Mouse (Mus musculus): ENCODE measurements around the gene Dlk2. TPM values are rescaled to one million over a fixed set of nuclear protein-coding genes. Genes with fewer than 3 reads are reported as not detected.

The Dlk2 gene
- polyA plus RNA-seq, 1 experiment from 2014 or later = 0.77 TPM

DNA sequence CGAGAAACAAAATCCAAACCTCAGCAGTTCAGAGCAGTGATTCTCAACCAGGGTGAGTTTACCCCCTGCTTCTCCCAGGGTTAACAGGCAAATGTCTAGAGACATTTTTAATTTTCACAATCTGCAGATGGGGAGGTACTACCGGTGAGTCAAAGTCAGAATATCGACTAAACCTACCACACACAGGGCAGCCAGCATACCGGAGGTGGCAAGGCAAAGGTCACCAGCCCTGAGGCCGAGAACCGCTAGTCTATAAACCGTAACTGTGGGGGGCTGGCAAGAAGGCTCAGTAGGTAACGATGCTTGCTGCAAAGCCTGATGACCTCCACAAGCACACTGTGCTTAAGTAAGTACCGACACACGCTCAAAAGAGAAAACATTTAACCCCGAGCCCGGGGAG is 31.7 kb upstream of the Dlk2 start:
- DNase-seq (ENCODE audit: low spot score) = no peak
- Histone ChIP-seq H3K4me3 (no peak overlapping the region), H3K9me3 (no peaks in the 10 kb centered on the region), H3K36me3 (peaks cover 92% of the 10 kb centered on the region), H3K27ac (no peak overlapping the region), H3K4me1 (peaks cover 46% of the 10 kb centered on the region), H3K27me3 (ENCODE audit: insufficient read depth, poor library complexity, severe bottlenecking) (no peaks in the 10 kb centered on the region)
- WGBS = 87% methylated on average over 12 of the region's 12 CpGs

DNA sequence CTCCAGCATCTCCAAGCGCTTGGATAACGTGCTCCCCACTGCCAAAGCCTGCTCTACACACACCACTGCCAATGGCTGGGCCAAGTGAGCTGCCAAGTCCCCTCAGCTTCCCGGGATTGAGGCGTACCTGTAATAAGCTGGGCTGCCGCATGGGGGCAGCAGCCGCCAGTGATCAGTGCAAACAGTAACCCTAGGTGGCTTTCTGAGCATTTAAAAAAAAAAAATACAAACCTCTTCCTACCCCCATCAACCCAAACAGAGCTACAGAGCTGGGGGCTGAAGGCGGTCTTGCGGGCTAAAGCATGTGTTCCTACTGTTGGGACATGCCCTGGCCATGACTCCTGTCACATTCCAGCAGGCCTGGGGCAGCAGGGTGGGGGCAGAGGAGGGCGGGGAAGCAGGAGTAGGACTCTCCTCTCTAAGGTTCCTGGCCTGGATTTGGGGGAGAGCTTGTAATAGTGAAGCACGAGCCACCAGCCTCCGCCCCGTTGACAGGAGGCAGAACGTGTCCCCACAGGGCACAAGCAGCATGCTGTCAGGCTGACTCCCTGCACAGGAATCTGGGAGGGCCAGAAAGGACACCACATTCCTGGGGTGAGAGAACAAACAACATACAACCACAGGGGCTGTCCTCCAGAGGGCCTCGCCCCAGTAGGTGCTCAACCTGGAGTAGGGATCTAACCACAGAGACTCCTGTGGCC is 31.2 kb upstream of the Dlk2 start:
- 22% methylated on average over 14 of the region's 14 CpGs for WGBS
- no peaks in the 10 kb centered on the region for H3K27me3 ChIP-seq (ENCODE audit: insufficient read depth, poor library complexity, severe bottlenecking)
- no peaks in the 10 kb centered on the region for H3K9me3 ChIP-seq
- peaks cover 40% of the 10 kb centered on the region for H3K4me1 ChIP-seq
- H3K4me3 ChIP-seq = no peak overlapping the region
- H3K36me3 ChIP-seq = peaks cover 92% of the 10 kb centered on the region
- H3K27ac ChIP-seq = no peak overlapping the region
- DNase-seq (ENCODE audit: low spot score) = no peak

DNA sequence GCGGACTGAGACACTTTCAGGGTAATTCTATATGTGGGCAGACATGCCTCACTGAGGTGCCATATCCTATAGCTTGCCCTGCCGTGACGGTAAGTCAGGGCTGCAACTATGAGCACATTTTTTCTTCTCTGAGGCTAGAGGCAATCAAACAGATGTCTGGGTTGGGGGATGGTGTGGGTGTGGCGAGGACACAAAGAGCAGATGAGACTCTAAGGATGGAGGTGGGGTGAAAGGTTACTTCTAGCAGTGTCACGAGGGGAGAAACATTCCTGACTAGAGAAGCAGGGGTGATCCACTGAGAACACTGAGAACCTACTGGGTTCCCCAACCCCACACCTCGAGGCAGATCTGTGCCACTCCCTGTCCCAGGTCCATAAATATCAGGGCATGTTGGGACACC is 30.2 kb upstream of the Dlk2 start:
- 67% methylated on average over 6 of the region's 6 CpGs for WGBS
- no peaks in the 10 kb centered on the region for H3K27me3 ChIP-seq (ENCODE audit: insufficient read depth, poor library complexity, severe bottlenecking)
- no peak overlapping the region for H3K4me3 ChIP-seq
- no peaks in the 10 kb centered on the region for H3K9me3 ChIP-seq
- H3K36me3 ChIP-seq = peaks cover 92% of the 10 kb centered on the region
- H3K4me1 ChIP-seq = peaks cover 43% of the 10 kb centered on the region
- H3K27ac ChIP-seq = no peak overlapping the region
- DNase-seq (ENCODE audit: low spot score) = no peak

DNA sequence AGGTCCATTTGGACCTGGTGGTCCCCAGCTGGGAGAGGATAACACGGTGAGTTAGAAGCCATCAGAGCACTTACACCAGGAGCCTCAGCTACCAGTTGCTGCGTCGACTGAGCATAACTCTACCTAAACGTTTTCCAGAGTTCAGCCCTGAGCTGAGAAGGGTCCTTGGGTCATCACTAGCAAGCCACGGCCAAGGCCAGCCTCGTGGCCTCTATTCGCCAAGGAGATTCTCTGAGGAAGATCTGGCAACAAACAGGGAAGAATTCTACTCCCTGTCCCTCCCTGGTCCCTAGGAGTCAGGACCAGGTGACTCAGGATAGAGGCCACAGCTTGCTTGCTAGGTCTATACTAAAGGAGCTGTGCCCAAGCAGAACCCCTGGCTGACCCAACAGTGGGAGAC is 29.7 kb upstream of the Dlk2 start:
- no peak for DNase-seq (ENCODE audit: low spot score)
- Histone ChIP-seq H3K36me3 (peaks cover 89% of the 10 kb centered on the region), H3K4me3 (no peak overlapping the region), H3K9me3 (no peaks in the 10 kb centered on the region), H3K27me3 (ENCODE audit: insufficient read depth, poor library complexity, severe bottlenecking) (no peaks in the 10 kb centered on the region), H3K4me1 (peaks cover 48% of the 10 kb centered on the region), H3K27ac (no peak overlapping the region)
- 80% methylated on average over 7 of the region's 7 CpGs for WGBS

GRCm38 (mm10) chr17:46268026-46268720 is 29.0 kb upstream of the Dlk2 start:
- Histone ChIP-seq H3K4me1 (peaks cover 53% of the 10 kb centered on the region), H3K27ac (no peak overlapping the region), H3K27me3 (ENCODE audit: insufficient read depth, poor library complexity, severe bottlenecking) (no peaks in the 10 kb centered on the region), H3K9me3 (no peaks in the 10 kb centered on the region), H3K4me3 (no peak overlapping the region), H3K36me3 (peaks cover 88% of the 10 kb centered on the region)
- no peak for DNase-seq (ENCODE audit: low spot score)
- WGBS = 65% methylated on average over 10 of the region's 10 CpGs

- Histone ChIP-seq H3K36me3 (peaks cover 84% of the 10 kb centered on the region), H3K27ac (no peak overlapping the region), H3K4me3 (no peak overlapping the region), H3K4me1 (peaks cover 67% of the 10 kb centered on the region), H3K27me3 (ENCODE audit: insufficient read depth, poor library complexity, severe bottlenecking) (no peaks in the 10 kb centered on the region), H3K9me3 (no peaks in the 10 kb centered on the region)
- 85% methylated on average over 19 of the region's 19 CpGs for WGBS
- no peak for DNase-seq (ENCODE audit: low spot score)
These were observed 27.3 kb upstream of the Dlk2 start for GRCm38 (mm10) chr17:46269771-46270534.

GRCm38 (mm10) chr17:46272058-46272457 is 25.2 kb upstream of the Dlk2 start:
- WGBS = 83% methylated on average over 2 of the region's 2 CpGs
- Histone ChIP-seq H3K4me1 (peaks cover 64% of the 10 kb centered on the region), H3K9me3 (no peaks in the 10 kb centered on the region), H3K4me3 (no peak overlapping the region), H3K27me3 (ENCODE audit: insufficient read depth, poor library complexity, severe bottlenecking) (no peaks in the 10 kb centered on the region), H3K27ac (no peak overlapping the region), H3K36me3 (peaks cover 76% of the 10 kb centered on the region)
- DNase-seq (ENCODE audit: low spot score) = no peak

- Histone ChIP-seq H3K27me3 (ENCODE audit: insufficient read depth, poor library complexity, severe bottlenecking) (no peaks in the 10 kb centered on the region), H3K4me1 (peaks cover 58% of the 10 kb centered on the region), H3K4me3 (no peak overlapping the region), H3K27ac (no peak overlapping the region), H3K36me3 (peaks cover 76% of the 10 kb centered on the region), H3K9me3 (no peaks in the 10 kb centered on the region)
- 70% methylated on average over 5 of the region's 5 CpGs for WGBS
- DNase-seq (ENCODE audit: low spot score) = no peak
These were observed 24.5 kb upstream of the Dlk2 start for GRCm38 (mm10) chr17:46272675-46273074.

- DNase-seq (ENCODE audit: low spot score) = no peak
- Histone ChIP-seq H3K27me3 (ENCODE audit: insufficient read depth, poor library complexity, severe bottlenecking) (no peaks in the 10 kb centered on the region), H3K9me3 (no peaks in the 10 kb centered on the region), H3K4me3 (no peak overlapping the region), H3K27ac (no peak overlapping the region), H3K36me3 (peaks cover 78% of the 10 kb centered on the region), H3K4me1 (peaks cover 54% of the 10 kb centered on the region)
- WGBS = 62% methylated on average over 1 of the region's 1 CpGs
These were observed 23.4 kb upstream of the Dlk2 start for GRCm38 (mm10) chr17:46273803-46274236.

GRCm38 (mm10) chr17:46274465-46274864 is 22.8 kb upstream of the Dlk2 start:
- Histone ChIP-seq H3K27me3 (ENCODE audit: insufficient read depth, poor library complexity, severe bottlenecking) (no peaks in the 10 kb centered on the region), H3K4me1 (peaks cover 51% of the 10 kb centered on the region), H3K4me3 (no peak overlapping the region), H3K27ac (no peak overlapping the region), H3K36me3 (peaks cover 77% of the 10 kb centered on the region), H3K9me3 (no peaks in the 10 kb centered on the region)
- DNase-seq (ENCODE audit: low spot score) = no peak
- WGBS = 73% methylated on average over 6 of the region's 6 CpGs

DNA sequence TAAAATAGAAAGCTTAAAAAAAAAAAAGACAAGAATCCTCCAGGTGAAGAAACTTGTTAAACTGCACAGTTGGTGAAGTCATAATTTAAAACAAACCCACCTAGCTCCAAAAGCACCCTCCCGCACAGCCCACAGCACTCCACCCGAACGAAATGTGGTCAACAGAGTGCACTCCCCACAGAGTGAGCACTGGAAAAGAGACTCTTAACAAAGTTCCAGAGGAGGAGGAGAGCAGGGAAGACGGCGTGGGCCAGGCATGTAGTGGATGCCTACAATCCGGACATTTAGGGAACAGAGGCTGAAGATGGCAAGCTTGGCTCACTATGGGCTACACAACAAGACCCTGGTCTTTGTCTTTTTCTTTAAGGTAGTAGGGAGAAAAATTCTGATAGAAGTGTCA is 22.2 kb upstream of the Dlk2 start:
- Histone ChIP-seq H3K4me3 (no peak overlapping the region), H3K27me3 (ENCODE audit: insufficient read depth, poor library complexity, severe bottlenecking) (no peaks in the 10 kb centered on the region), H3K4me1 (peaks cover 45% of the 10 kb centered on the region), H3K27ac (no peak overlapping the region), H3K36me3 (peaks cover 76% of the 10 kb centered on the region), H3K9me3 (no peaks in the 10 kb centered on the region)
- WGBS = 82% methylated on average over 6 of the region's 6 CpGs
- no peak for DNase-seq (ENCODE audit: low spot score)

GRCm38 (mm10) chr17:46275506-46275905 is 21.7 kb upstream of the Dlk2 start:
- no peaks in the 10 kb centered on the region for H3K9me3 ChIP-seq
- H3K4me3 ChIP-seq = no peak overlapping the region
- H3K36me3 ChIP-seq = peaks cover 76% of the 10 kb centered on the region
- 67% methylated on average over 10 of the region's 10 CpGs for WGBS
- H3K27ac ChIP-seq = no peak overlapping the region
- H3K4me1 ChIP-seq = peaks cover 44% of the 10 kb centered on the region
- DNase-seq (ENCODE audit: low spot score) = no peak
- no peaks in the 10 kb centered on the region for H3K27me3 ChIP-seq (ENCODE audit: insufficient read depth, poor library complexity, severe bottlenecking)

DNA sequence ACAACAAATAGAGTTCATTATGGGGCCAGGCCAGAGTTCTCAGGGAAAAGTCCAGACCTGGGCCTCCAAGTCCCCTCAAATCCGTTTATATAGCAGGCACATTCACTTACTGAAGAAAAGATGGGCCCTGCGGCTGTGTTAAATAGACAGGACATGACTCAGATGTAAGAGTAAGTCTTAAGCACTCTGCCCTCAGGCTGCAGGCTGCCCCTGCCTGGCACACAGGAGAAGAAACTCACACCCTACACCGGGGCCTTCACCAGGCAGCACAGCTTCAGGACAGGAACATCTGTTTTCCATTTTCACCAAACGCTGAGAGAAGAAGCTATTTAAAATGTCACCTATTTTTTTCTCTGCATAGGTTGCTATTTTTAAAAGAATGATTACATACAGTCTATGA is 19.6 kb upstream of the Dlk2 start:
- peaks cover 48% of the 10 kb centered on the region for H3K4me1 ChIP-seq
- 67% methylated on average over 4 of the region's 4 CpGs for WGBS
- no peaks in the 10 kb centered on the region for H3K27me3 ChIP-seq (ENCODE audit: insufficient read depth, poor library complexity, severe bottlenecking)
- DNase-seq (ENCODE audit: low spot score) = no peak
- H3K4me3 ChIP-seq = no peak overlapping the region
- no peak overlapping the region for H3K27ac ChIP-seq
- peaks cover 62% of the 10 kb centered on the region for H3K36me3 ChIP-seq
- H3K9me3 ChIP-seq = no peaks in the 10 kb centered on the region
